Mouse (Mus musculus) heart, adult 2 months (tissue): ENCODE measurements around the gene Phospho1. TPM values are rescaled to one million over a fixed set of nuclear protein-coding genes. Genes with fewer than 3 reads are reported as not detected.

Source experiments
- polyA plus RNA-seq: library from polyadenylated mRNA; depleted of rRNA; stranded (reverse); fragments of >200 nt; gene quantifications from 2 replicates; pipeline ENCODE4 v1.2.3, GENCODE M21; 2012; rRNA removed
- total RNA-seq, 2 experiments: library from RNA; stranded (reverse); gene quantifications; 2 replicates each; pipeline ENCODE4 v1.2.3; 2021

Phospho1 gene
- total and polyA plus RNA-seq, 3 experiments, result 181 to 244 (median 206) TPM

Other genes starting within 250 kb of the Phospho1 start
- 1 to 10 TPM in 1 of 2 experiments, under 1 TPM in 1; 0.26 to 1.0 TPM for gene Ngfr, start 236.8 kb upstream of the Phospho1 start, total RNA-seq
- gene Ngfr, start 236.8 kb upstream of the Phospho1 start, polyA plus RNA-seq, result 2.2 and 2.7 TPM in 2 replicates
- gene Phb, start 157.5 kb upstream of the Phospho1 start, total RNA-seq, result 100 to 1,000 TPM; 358 to 383 TPM
- 281 and 456 TPM in 2 replicates for gene Phb, start 157.5 kb upstream of the Phospho1 start, polyA plus RNA-seq
- 10 to 100 TPM; 47.6 to 54.4 TPM for gene Zfp652, start 111.8 kb upstream of the Phospho1 start, total RNA-seq
- 16.1 and 22.3 TPM in 2 replicates for gene Zfp652, start 111.8 kb upstream of the Phospho1 start, polyA plus RNA-seq
- gene B130006D01Rik, start 100.9 kb upstream of the Phospho1 start, total RNA-seq, result under 1 TPM; 0.26 to 0.30 TPM
- 0.06 and 0.15 TPM in 2 replicates for gene B130006D01Rik, start 100.9 kb upstream of the Phospho1 start, polyA plus RNA-seq
- gene Gngt2, start 12.7 kb downstream of the Phospho1 start, total RNA-seq, result 10 to 100 TPM; 19.0 to 24.4 TPM
- gene Gngt2, start 12.7 kb downstream of the Phospho1 start, polyA plus RNA-seq, result 10.2 and 12.4 TPM in 2 replicates
- 10 to 100 TPM in 1 of 2 experiments, 1 to 10 TPM in 1; 7.9 to 11.4 TPM for gene Abi3, start 18.0 kb downstream of the Phospho1 start, total RNA-seq
- 16.3 and 23.2 TPM in 2 replicates for gene Abi3, start 18.0 kb downstream of the Phospho1 start, polyA plus RNA-seq
- gene B4galnt2, start 90.4 kb downstream of the Phospho1 start, total RNA-seq, result not detected
- gene B4galnt2, start 90.4 kb downstream of the Phospho1 start, polyA plus RNA-seq, result 0.06 TPM in 1 of 2 replicates, not detected in the other
- under 1 TPM; 0.05 to 0.23 TPM for gene Igf2bp1, start 181.4 kb downstream of the Phospho1 start, total RNA-seq
- 0.31 TPM in 1 of 2 replicates, not detected in the other for gene Igf2bp1, start 181.4 kb downstream of the Phospho1 start, polyA plus RNA-seq
- not detected for gene Gip, start 200.0 kb downstream of the Phospho1 start, total RNA-seq
- gene Gip, start 200.0 kb downstream of the Phospho1 start, polyA plus RNA-seq, result not detected in 2 replicates
- 10 to 100 TPM; 44.9 to 49.1 TPM for gene Snf8, start 210.4 kb downstream of the Phospho1 start, total RNA-seq
- gene Snf8, start 210.4 kb downstream of the Phospho1 start, polyA plus RNA-seq, result 18.8 and 23.0 TPM in 2 replicates
- gene Ube2z, start 240.9 kb downstream of the Phospho1 start, total RNA-seq, result 10 to 100 TPM; 29.5 to 29.7 TPM
- gene Ube2z, start 240.9 kb downstream of the Phospho1 start, polyA plus RNA-seq, result 22.9 and 41.1 TPM in 2 replicates